ENCODE assay signal across 14 mouse cellular contexts in genomic region chr1:157428366-157428765, GRCm38 (mm10).
"Had no signal": no experiment of that assay in that cellular context is flagged by ENCODE, and none has a peak within 500 bp of the region (broad histone marks: within the 10 kb centered on the region; RNA-seq: fewer than 3 reads in every experiment).

No protein-coding gene starts in this region.

- H3K27me3 ChIP-seq: intestine, embryonic 15.5 days; limb, embryonic 15.5 days; liver, embryonic 12.5 days; lung, embryonic 15.5 days; midbrain, embryonic 12.5 days; neural tube, embryonic 15.5 days had no signal

- H3K27ac ChIP-seq: intestine, embryonic 15.5 days; limb, embryonic 15.5 days; liver, embryonic 12.5 days; lung, embryonic 15.5 days; macrophage; midbrain, embryonic 12.5 days; neural tube, embryonic 15.5 days had no signal

- H3K4me2 ChIP-seq: intestine, embryonic 15.5 days; limb, embryonic 15.5 days; liver, embryonic 12.5 days; lung, embryonic 15.5 days; midbrain, embryonic 12.5 days; neural tube, embryonic 15.5 days had no signal

- H3K4me3 ChIP-seq: intestine, embryonic 15.5 days; left cerebral cortex, adult 2 months; limb, embryonic 15.5 days; liver, embryonic 12.5 days; lung, embryonic 15.5 days; megakaryocyte, embryonic 14.5 days; midbrain, embryonic 12.5 days; neural tube, embryonic 15.5 days had no signal

- DNase-seq: kidney, adult 2 months; kidney, postnatal 10 days; kidney, postnatal 4 days; lung, postnatal 14 days; right cerebral cortex, postnatal 25 days had no signal

- H3K9me3 ChIP-seq: intestine, embryonic 15.5 days; limb, embryonic 15.5 days; liver, embryonic 12.5 days; lung, embryonic 15.5 days; megakaryocyte, embryonic 14.5 days; midbrain, embryonic 12.5 days; neural tube, embryonic 15.5 days had no signal

- H3K4me1 ChIP-seq: intestine, embryonic 15.5 days; limb, embryonic 15.5 days; lung, embryonic 15.5 days had no signal

- H3K9ac ChIP-seq: intestine, embryonic 15.5 days; limb, embryonic 15.5 days; liver, embryonic 12.5 days; lung, embryonic 15.5 days; midbrain, embryonic 12.5 days; neural tube, embryonic 15.5 days had no signal

- ATAC-seq: intestine, embryonic 15.5 days; liver, embryonic 12.5 days had no signal

- H3K36me3 ChIP-seq: intestine, embryonic 15.5 days; limb, embryonic 15.5 days; liver, embryonic 12.5 days; lung, embryonic 15.5 days; midbrain, embryonic 12.5 days; neural tube, embryonic 15.5 days had no signal
